Mouse (Mus musculus): ENCODE measurements around the gene Prickle2.

DNA sequence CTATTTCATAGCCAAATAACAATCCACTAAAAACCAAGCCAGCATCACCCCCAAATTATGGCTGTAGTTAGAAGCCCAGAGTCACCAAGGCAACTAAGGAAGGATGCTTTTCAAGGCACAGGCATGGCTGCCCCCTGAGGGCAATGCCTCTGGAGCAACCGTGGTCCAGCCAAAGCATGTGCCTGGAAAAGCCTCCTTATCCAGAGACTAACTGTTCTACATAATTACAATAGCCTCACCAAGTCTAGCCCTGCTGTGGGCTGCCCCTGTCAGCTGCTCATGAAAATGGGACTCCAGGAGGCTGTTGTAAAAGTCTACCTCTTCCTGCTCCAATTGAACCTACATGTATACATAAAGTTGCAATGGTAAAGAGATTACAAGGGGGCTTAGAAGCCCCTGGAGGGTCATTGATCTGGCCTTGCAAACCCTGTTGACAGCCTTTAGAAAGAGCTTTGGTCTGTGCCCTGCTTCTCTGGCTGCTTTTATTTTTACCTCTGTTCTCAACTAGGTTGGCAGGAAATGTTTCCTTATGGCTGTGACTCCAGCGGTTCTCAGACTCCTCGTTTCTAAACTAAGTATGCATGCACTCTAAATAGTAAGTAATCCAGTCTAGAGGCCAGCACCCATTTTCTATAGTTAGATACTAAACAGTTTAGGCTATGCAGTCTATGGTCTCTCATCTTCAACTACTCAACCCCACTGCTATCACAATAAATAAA lies 6.3 kb downstream of the Prickle2 start:
- TF ChIP-seq CTCF (IDR thresholded peaks at IDR 0.05; ENCODE audit: borderline replicate concordance, insufficient read depth, low read depth, low read length): no peak
- no peak for TF ChIP-seq POLR2A (IDR thresholded peaks at IDR 0.05; ENCODE audit: borderline replicate concordance, insufficient read depth, low read length)
